Mouse (Mus musculus) brown adipose tissue, adult 24 weeks (tissue): ENCODE measurements around the gene Hspa4. TPM values are rescaled to one million over a fixed set of nuclear protein-coding genes. Genes with fewer than 3 reads are reported as not detected.
"Not testable (repeated sequence)": the region's sequence is repeated elsewhere in the genome, so short reads cannot be mapped to it uniquely, and the experiment has no call there.

Source experiments
- H3K27ac ChIP-seq: fragments of 200-500 bp; replicated peaks from 2 replicates; pipeline ENCODE4 v1.5.1; 2012; ENCODE audit warnings: low read depth, mild to moderate bottlenecking, low read length
- H3K4me1 ChIP-seq: fragments of 200-500 bp; 2 replicates; pipeline ENCODE4 v1.6.1; 2012; ENCODE audit warnings: low read length, mixed read lengths; ENCODE audit not compliant: control insufficient read depth, insufficient read depth, insufficient read length
- H3K4me3 ChIP-seq: fragments of 200-500 bp; 2 replicates; pipeline ENCODE4 v1.5.1; 2012; ENCODE audit warnings: low read depth, mild to moderate bottlenecking, low read length, moderate library complexity; ENCODE audit not compliant: insufficient read depth
- polyA plus RNA-seq: library from polyadenylated mRNA; stranded (reverse); fragments of >200 nt; gene quantifications from 2 replicates; pipeline ENCODE4 v1.2.4, GENCODE M21; 2012; ENCODE audit not compliant: missing spikeins, insufficient read depth, insufficient read length

Hspa4 gene
- polyA plus RNA-seq, 1 experiment, result 119 TPM

DNA sequence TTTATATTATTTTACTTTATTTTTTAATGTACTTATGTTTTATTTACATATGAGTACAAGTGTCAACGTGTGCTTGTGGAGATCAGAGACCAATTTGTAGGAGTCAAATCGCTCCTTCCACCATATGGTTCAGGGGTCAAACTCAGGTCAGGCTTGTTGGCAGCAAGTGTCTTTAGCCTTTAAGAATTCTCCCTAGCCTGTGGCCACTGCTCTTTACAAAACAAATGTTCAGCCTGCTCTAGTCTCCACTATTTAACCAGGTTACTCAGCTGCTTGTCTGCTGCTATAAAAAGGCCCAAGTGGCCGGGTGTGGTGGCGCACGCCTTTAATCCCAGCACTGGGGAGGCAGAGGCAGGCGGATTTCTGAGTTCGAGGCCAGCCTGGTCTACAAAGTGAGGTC lies 17.8 kb upstream of the Hspa4 start:
- Histone ChIP-seq H3K27ac (no peak overlapping the region), H3K4me3 (no peak overlapping the region), H3K4me1 (no peaks in the 10 kb centered on the region)

DNA sequence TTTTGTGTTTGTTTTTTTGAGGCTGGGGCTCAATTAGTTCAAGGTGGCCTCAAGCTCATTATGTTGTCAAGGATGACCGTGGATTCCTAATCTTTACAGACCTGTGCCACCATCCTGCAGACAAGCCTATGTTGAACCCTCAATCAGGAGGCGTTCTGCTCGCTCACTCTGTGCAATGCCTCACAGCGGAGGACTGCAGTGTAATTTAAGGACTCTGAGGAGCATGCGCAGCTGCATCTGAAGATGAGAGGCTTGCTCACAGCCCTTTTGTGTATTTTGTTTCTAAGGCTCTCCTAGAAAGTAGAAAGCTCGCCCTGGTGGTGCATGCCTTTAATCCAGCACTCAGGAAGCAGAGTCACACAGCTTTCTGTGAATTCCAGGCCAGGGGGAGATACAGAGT lies 16.7 kb upstream of the Hspa4 start:
- Histone ChIP-seq H3K4me1 (no peaks in the 10 kb centered on the region), H3K27ac (no peak overlapping the region), H3K4me3 (no peak overlapping the region)

DNA sequence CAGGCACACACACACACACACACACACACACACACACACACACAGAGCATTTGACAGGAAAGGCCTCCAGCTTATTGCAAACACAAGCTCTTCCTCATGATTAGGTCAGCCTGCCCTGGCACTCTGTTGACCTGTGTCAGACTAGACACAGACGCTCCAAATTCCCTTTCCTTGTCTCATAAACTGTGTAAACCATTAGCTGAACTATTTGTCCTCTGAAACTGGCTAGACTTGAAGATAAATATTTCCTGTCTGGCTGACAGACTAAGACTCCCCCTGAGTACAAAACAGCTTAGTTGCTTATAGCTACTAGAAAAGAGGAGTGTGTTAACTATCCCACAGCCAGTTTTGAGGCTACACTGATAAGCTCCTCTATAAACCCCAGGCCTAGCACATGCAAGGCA lies 14.5 kb upstream of the Hspa4 start:
- Histone ChIP-seq H3K4me1 (no peaks in the 10 kb centered on the region), H3K4me3 (no peak overlapping the region), H3K27ac (no peak overlapping the region)

DNA sequence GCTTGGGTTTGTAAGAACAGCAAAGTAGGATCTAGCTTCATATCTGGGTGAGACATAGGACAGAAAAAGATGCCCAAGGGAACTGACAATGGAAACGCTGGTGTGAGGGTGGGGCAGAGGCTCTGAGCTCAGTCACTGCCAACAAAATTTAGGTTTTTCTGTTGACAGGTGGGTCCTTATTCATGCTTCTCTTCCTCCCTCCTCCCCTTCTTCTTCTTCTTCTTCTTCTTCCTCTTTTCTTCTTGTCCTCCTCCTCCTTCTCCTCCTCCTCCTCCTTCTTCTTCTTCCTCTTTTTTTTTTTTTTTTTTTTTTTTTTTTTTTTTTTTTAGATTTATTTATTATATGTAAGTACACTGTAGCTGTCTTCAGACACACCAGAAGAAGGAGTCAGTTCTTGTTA lies 12.6 kb upstream of the Hspa4 start:
- not testable (repeated sequence) for H3K27ac ChIP-seq, H3K4me1 ChIP-seq, H3K4me3 ChIP-seq

DNA sequence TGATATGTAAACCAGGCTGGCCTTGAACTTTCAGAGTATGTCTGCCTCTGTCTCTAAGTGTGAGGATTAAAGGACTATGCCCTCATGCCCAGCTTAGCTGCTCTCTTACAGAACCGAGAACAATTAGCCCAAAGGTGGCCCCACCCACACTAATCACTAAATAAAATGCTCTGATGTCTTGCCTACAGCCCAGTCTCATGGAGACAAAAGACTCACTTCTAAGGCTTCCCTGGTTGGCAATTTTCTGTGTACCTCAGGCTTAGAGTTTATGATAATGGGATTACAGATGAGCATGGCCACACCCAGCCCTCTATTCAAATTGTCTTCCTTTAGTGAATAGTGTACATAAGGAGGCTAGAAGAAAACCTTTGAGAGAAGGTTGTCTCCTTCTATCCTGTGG lies 11.1 kb upstream of the Hspa4 start:
- Histone ChIP-seq H3K4me3 (no peak overlapping the region), H3K27ac (no peak overlapping the region), H3K4me1 (peaks cover 12% of the 10 kb centered on the region; the same call in 1 of the 2 replicates)

DNA sequence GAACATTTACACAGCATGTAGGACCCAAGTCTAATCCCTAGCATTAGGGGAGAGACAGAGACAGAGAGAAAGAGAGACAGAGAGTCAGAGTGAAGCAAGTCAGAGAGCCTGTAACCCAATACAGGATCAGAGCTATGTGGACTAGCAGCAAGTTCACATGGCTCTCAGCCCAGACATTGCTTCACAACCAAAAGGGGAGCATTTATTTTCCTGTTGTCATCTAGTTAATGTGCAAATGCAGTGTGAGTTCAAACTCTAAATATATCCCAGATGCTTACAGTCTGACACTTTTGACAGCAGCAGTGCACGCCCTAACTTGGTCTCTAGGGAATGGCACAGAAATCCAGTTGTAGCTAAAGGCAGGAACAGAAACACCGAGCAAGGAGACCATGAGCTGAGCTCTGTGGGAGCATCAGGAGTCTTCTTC lies 8.6 kb upstream of the Hspa4 start:
- Histone ChIP-seq H3K27ac (peak overlapping the region; percentile 99), H3K4me3 (no peak overlapping the region), H3K4me1 (peaks cover 12% of the 10 kb centered on the region; the same call in 1 of the 2 replicates)

DNA sequence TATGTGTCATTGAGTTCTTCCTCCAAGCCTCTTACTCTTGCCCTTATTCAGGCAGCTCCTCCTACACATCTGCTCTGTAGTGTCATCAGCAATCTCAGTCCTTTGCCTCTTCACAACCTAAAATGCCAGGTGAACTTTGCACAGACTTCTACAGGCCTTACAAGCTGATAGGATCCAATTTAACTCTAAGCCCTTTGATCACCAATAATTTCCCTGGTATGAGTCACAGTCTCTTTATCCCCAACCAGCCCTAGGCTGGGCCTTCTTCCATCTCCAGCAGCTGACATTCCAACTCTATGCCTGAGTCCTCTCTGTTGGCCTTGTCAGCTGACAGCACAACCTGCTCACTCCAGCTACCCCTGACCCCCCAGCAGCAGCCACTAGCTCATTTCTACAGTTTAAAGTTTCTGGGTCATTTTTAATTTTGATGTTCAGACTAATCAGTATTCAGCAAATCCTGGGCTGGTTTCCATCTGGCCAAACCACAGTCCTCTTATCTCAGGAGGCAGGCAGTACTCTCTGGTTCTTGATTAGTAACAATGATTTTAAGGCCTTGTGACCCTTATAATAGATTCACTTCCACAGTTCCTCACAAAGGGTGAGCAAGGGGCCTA lies 8.1 kb upstream of the Hspa4 start:
- Histone ChIP-seq H3K27ac (peak overlapping the region; percentile 99), H3K4me3 (no peak overlapping the region), H3K4me1 (peaks cover 12% of the 10 kb centered on the region; the same call in 1 of the 2 replicates)

DNA sequence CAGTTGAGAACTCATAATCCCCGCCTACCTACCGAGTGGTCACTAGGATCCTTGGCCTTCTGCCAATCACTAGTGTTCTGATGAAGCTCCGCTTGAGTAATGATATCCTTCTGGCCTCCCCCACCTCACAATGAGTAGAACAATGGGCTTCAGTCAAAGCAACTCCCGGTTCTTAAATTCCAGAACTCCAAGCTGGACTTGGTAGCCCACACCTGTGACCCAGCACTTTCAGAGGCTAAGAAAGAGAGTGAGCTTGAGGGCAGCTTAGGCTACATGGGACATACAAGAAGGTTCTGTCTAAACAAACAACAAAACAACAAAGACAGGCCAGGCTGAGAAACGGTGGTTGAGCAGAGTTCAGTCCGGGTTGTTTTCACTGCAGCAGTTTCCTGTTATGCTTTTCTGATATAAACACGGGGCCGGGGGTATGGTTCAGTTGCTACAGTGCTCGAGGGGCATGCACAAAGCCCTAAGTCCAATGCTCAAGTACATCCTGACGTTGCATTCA lies 7.4 kb upstream of the Hspa4 start:
- Histone ChIP-seq H3K4me1 (peaks cover 12% of the 10 kb centered on the region; the same call in 1 of the 2 replicates), H3K4me3 (no peak overlapping the region), H3K27ac (peak overlapping the region; percentile 99)

DNA sequence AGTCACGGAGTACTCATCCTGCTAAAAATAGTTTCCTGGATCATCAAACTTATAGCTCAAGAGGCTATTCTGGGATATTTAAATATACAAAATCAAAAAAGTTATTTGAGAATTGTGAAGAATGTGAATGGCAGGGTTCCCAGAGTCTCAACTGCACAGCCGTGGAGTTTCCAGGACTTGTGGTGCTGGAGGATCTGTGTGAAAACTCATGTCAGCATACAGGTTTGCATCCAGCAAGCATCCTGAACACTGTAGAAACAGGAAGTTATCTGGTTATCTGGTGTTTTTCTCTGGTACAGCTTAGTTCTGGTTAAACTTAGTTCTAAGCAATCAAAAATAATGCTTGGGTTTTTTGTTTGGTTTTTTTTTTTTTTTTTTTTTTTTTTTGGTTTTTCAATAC lies 6.7 kb upstream of the Hspa4 start:
- Histone ChIP-seq H3K4me1 (peaks cover 12% of the 10 kb centered on the region; the same call in 1 of the 2 replicates), H3K27ac (no peak overlapping the region), H3K4me3 (no peak overlapping the region)

DNA sequence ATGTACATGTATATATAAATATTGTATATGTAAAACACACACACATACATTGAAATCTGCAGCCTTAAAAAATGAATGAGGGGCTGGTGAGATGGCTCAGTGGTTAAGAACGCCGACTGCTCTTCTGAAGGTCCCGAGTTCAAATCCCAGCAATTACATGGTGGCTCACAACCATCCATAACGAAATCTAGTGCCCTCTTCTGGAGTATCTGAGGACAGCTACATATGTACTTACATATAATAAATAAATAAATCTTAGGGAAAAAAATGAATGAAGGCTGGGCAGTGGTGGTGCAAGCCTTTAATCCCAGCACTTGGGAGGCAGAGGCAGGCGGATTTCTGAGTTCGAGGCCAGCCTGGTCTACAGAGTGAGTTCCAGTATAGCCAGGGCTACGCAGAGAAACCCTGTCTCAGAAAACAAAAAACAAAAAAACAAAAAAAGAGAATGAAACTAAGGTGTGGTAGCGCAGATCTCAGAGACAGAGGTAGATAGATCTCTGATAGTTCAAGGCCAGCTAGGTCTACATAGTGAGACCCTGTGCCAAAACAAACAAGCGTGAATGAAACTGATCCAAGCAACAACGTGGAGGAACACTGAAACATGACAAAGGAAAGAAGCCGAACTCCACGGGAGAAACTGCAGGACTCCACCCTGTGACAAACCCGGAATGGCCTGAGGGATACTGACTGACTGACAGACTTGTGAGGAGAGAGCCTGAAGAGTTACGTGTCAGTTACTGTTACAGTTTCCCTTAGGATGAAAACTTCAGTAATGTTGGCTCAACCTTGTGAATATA lies 4.0 kb upstream of the Hspa4 start:
- H3K4me3 ChIP-seq, result no peak overlapping the region
- H3K27ac ChIP-seq, result no peak overlapping the region
- peaks cover 16% of the 10 kb centered on the region; the same call in 1 of the 2 replicates for H3K4me1 ChIP-seq

DNA sequence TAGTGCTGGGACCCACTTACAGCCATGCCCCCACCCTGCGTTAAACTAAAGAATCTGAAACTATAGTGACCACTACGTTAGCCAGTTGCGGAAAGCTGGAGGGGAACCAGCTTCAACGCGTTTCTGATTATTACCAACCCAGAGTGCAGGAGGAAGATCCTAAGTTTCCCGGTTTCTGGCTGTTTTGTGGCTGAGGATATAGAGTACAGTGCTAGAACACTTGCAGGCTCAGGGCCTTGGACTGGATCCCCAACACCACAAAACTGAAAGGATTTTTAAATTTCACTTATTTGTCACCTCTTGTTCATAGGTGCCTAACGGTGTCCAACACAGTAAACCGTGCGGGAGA lies 884 bp upstream of the Hspa4 start:
- H3K27ac ChIP-seq, result peak overlapping the region; percentile 96
- H3K4me3 ChIP-seq, result peak overlapping the region; percentile 63
- H3K4me1 ChIP-seq, result peaks cover 7% of the 10 kb centered on the region; the same call in 1 of the 2 replicates

DNA sequence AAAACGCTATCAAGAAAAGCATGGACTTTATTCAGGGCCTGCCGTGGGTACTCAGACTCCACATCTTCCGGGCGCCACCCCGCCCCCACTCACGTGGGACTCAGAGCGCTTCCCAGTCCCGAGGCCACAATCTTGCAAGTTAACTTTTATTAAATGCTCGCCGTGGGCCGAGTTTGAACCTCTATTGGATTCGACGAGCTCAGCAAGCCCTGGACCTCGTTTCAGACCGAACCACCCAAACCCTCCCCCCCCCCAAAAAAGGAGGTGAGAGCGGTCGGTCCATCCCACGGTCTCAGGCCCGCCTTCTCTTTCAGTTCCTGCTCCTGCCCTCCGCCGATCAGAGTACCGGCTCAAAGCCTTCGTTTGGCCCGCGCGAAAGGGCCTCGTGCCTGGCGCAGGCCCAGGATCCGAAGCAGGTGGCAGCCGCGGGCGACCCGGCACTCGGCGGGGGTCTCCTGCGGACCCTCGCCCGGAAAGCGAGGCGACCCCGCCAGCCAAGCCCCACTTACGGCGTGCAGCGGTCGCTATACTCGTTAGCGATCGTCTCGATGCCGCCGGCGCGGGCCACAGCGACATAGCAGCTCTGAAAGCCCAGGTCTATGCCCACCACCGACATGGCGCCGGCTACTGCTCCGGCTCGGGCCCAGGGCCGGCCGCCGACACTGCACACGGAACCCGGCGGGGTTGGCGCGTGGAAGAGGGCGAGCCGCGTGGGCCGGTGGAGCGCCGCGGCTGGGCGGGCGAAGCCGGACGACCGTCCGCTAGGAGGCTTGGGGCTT lies 517 bp downstream of the Hspa4 start:
- H3K4me1 ChIP-seq, result peaks cover 7% of the 10 kb centered on the region; the same call in 1 of the 2 replicates
- peak overlapping the region; percentile 75 for H3K4me3 ChIP-seq
- peak overlapping the region; percentile 85 for H3K27ac ChIP-seq

DNA sequence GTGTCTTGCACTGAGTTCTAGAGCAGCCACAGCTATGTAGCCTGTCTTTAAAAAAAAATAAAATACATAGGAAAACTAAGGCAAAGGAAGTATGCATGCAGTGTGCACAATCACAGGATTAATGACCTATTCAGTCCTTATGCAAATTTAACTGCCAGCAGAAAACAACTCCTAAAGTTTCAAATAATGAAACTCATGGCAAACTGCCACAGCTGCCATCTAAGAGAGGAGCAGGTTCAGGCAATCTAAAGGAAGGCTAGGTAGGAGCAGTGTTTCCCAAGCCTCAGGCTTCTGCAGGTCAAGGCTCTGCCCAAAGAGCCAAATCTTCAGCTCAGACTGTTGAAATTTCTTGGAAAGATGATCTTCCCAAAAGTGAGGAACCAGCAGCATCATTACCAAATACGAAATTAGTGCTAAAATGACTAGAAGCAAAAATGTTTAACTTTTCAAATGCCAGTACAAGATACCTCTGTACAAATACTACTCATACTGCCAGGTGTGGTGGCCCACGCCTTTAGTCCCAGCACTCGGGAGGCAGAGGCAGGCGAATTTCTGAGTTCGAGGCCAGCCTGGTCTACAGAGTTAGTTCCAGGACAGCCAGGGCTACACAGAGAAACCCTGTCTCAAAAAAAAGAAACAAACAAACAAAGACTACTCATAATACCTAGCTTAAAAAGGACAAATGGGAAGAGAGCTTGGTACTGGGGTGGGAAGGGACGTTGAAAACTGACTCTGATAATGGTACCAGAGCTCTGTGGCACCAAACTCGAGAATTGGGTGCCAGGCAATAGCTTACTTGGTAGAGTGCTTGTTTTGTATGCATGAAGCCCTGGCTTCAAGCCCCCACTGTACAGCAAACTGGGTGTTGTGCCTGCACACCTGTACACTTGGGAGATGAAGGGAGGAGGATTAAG lies 2.1 kb downstream of the Hspa4 start:
- no peak overlapping the region for H3K4me3 ChIP-seq
- peaks cover 7% of the 10 kb centered on the region; the same call in 1 of the 2 replicates for H3K4me1 ChIP-seq
- 0 out of 2 replicates have a peak overlapping the region, but pooled peaks have one; percentile 10 for H3K27ac ChIP-seq

DNA sequence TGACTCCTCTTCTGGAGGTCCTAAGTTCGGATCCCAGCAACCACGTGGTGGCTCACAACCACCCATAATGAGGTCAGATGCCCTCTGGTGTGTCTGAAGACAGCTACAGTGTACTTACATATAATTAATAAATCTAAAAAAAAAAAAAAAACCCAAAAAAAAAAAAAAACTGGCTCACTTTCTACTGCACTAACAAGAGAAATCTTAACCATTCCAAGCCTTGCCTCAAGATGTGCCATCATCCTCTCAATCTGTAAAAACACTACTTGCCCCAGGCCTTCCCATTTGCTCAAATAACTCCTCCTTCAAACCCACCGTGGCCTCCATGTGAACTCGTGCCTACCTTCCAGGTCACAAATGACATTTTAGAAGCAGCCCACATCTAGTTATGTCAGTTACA lies 3.4 kb downstream of the Hspa4 start:
- Histone ChIP-seq H3K4me1 (peaks cover 7% of the 10 kb centered on the region; the same call in 1 of the 2 replicates), H3K4me3 (no peak overlapping the region), H3K27ac (no peak overlapping the region)
